Mouse (Mus musculus) ES-Bruce4 (cell line): Measurements from ENCODE around the gene Paqr3. TPM values are rescaled to one million over a fixed set of nuclear protein-coding genes. Genes with fewer than 3 reads are reported as not detected.

Experiments
- H3K27ac ChIP-seq: 2 replicates; pipeline ENCODE4 v1.5.1; 2012; ENCODE audit warnings: low read length, inconsistent platforms; ENCODE audit not compliant: insufficient read depth
- H3K27me3 ChIP-seq: 2 replicates; pipeline ENCODE4 v1.6.1; 2012; ENCODE audit warnings: mild to moderate bottlenecking, low read length, inconsistent platforms; ENCODE audit not compliant: control insufficient read depth, poor library complexity, insufficient read depth, severe bottlenecking
- H3K36me3 ChIP-seq: 2 replicates; pipeline ENCODE4 v1.6.1; 2012; ENCODE audit warnings: inconsistent platforms, mild to moderate bottlenecking, low read length, moderate library complexity; ENCODE audit not compliant: control insufficient read depth, poor library complexity, insufficient read depth, severe bottlenecking
- H3K4me1 ChIP-seq: one replicate; pipeline ENCODE4 v1.8.1; 2011; ENCODE audit warnings: low read length; ENCODE audit not compliant: control insufficient read depth, insufficient read depth
- H3K4me3 ChIP-seq: 2 replicates; pipeline ENCODE4 v1.5.1; 2011; ENCODE audit warnings: low read depth, mild to moderate bottlenecking, low read length
- H3K9ac ChIP-seq: 2 replicates; pipeline ENCODE4 v1.6.1; 2012; ENCODE audit warnings: low read depth, mild to moderate bottlenecking, inconsistent platforms; ENCODE audit not compliant: poor library complexity, severe bottlenecking
- H3K9me3 ChIP-seq: replicated peaks from 2 replicates; pipeline ENCODE4 v1.6.1; 2012; ENCODE audit warnings: mild to moderate bottlenecking, low read length, inconsistent platforms; ENCODE audit not compliant: control insufficient read depth, poor library complexity, insufficient read depth, severe bottlenecking
- CTCF ChIP-seq: IDR thresholded peaks from one replicate; pipeline ENCODE4 v1.8.1; 2011; ENCODE audit warnings: low read depth, low read length
- EP300 ChIP-seq: IDR thresholded peaks from 2 replicates; pipeline ENCODE4 v1.6.1; 2011; ENCODE audit warnings: low read depth, low read length; ENCODE audit not compliant: insufficient read depth
- POLR2A ChIP-seq: IDR thresholded peaks from one replicate; pipeline ENCODE4 v1.8.1; 2011; ENCODE audit warnings: low read length; ENCODE audit not compliant: insufficient read depth
- polyA plus RNA-seq: library from polyadenylated mRNA; stranded (reverse); fragments of >200 nt; gene quantifications from 2 replicates; pipeline ENCODE4 v1.2.4, GENCODE M21; 2011; ENCODE audit warnings: low read depth; ENCODE audit not compliant: missing spikeins, insufficient read depth, insufficient read length

Gene Paqr3
- polyA plus RNA-seq, 1 experiment = 13.4 TPM

DNA sequence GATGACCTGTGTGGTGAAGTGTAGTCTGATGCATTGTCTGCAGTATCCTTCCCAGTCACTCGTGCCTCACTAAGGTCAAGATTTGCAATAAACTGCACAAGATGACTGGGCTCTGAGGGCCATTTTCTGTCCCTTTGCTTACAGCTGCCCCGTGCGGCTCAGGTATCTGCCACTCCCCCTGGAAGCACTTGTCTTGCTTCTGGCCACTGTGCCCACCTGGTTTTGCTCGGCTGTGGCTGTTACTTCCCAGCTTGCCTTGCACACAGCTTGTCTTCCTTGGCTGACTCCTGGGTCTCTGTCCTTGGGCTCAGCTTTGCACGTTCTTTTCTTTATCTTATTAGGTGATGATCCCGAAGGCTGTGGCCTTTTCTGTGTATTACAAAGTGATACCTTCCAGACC is 27.7 kb downstream of the Paqr3 start:
- Histone ChIP-seq H3K9ac (no peak overlapping the region), H3K36me3 (no peaks in the 10 kb centered on the region)

GRCm38 (mm10) chr5:97081481-97081880 is 29.9 kb downstream of the Paqr3 start:
- H3K27me3 ChIP-seq = no peaks in the 10 kb centered on the region
- TF ChIP-seq EP300 = no peak
- no peak for TF ChIP-seq POLR2A
- no peak for TF ChIP-seq CTCF
- H3K9me3 ChIP-seq = no peaks in the 10 kb centered on the region
- no peaks in the 10 kb centered on the region for H3K4me1 ChIP-seq
- no peak overlapping the region for H3K27ac ChIP-seq
- H3K9ac ChIP-seq = no peak overlapping the region
- no peaks in the 10 kb centered on the region for H3K36me3 ChIP-seq
- no peak overlapping the region for H3K4me3 ChIP-seq

More for the DNA sequence above, 27.7 kb downstream of the Paqr3 start:
- no peaks in the 10 kb centered on the region for H3K9me3 ChIP-seq
- H3K27ac ChIP-seq = no peak overlapping the region
- peaks cover 2% of the 10 kb centered on the region for H3K4me1 ChIP-seq
- no peak overlapping the region for H3K4me3 ChIP-seq
- no peaks in the 10 kb centered on the region for H3K27me3 ChIP-seq
- no peak for TF ChIP-seq POLR2A
- no peak for TF ChIP-seq EP300
- no peak for TF ChIP-seq CTCF

DNA sequence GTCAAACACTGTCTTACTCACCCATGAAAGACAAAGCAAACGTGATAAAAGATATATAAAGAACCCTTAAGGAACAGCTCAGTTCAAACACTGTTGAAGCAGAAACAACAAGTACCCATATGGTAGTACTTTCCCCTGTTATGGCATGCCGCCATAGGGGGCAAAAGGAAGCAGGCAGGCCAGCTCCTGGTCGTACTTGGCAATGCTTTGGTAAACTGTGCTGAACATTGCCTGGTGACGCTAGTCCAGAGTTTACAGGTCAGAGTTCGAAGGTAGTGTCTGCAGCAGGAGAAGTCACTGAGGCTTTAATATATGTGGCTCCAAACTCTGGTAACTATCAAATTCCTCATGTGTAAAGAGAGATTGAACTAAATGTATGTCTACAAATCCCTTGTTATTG is 32.8 kb downstream of the Paqr3 start:
- Histone ChIP-seq H3K4me1 (no peaks in the 10 kb centered on the region), H3K27ac (no peak overlapping the region), H3K9ac (no peak overlapping the region), H3K27me3 (no peaks in the 10 kb centered on the region), H3K9me3 (no peaks in the 10 kb centered on the region), H3K4me3 (no peak overlapping the region), H3K36me3 (no peaks in the 10 kb centered on the region)
- no peak for TF ChIP-seq EP300
- no peak for TF ChIP-seq POLR2A
- TF ChIP-seq CTCF = no peak

DNA sequence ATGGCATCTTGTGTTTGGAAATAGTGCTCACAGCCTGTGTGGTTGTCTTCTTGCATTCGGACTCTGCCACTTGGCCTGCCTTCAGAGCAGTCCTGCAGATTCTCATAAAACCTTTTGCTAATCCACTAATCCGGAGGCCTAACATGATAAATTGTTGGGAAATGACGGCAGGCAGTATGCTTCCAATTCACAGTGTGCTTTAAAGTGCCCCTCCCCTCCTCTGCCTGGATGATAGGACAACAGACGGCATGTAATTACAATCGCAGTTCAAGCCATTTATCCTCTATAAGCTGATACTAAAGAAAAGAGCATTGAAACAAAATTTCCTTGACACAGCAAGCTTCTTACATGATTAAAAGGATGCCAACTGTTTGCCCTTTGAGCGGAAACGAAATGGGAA is 33.7 kb downstream of the Paqr3 start:
- no peaks in the 10 kb centered on the region for H3K9me3 ChIP-seq
- no peak overlapping the region for H3K9ac ChIP-seq
- no peaks in the 10 kb centered on the region for H3K4me1 ChIP-seq
- no peak for TF ChIP-seq EP300
- H3K27me3 ChIP-seq = no peaks in the 10 kb centered on the region
- no peak overlapping the region for H3K27ac ChIP-seq
- no peaks in the 10 kb centered on the region for H3K36me3 ChIP-seq
- no peak overlapping the region for H3K4me3 ChIP-seq

DNA sequence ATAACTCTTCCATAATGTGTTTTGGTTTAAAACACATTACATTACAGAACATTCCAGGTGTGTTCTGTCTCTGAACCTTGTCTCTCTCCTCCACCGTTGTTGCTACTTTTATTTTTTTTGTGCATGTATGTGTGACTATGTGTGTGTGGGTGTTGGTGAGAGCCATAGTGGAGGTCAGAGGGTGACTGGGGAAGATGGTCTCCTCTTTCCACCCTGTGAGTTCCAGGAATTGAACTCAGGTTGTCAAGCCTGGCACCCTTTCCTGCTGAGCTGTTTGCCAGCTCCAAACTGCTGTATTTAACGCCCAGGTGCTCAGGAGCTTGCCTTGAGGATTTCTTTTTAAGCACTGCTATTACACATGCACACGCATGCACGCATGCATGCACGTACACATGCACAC is 35.2 kb downstream of the Paqr3 start:
- H3K36me3 ChIP-seq = no peaks in the 10 kb centered on the region
- H3K9ac ChIP-seq = no peak overlapping the region
- no peaks in the 10 kb centered on the region for H3K27me3 ChIP-seq
- no peaks in the 10 kb centered on the region for H3K4me1 ChIP-seq
- H3K4me3 ChIP-seq = no peak overlapping the region
- H3K27ac ChIP-seq = no peak overlapping the region
- no peak for TF ChIP-seq EP300
- TF ChIP-seq CTCF = no peak
- TF ChIP-seq POLR2A = no peak
- no peaks in the 10 kb centered on the region for H3K9me3 ChIP-seq

GRCm38 (mm10) chr5:97075476-97076151 is 35.8 kb downstream of the Paqr3 start:
- no peak overlapping the region for H3K9ac ChIP-seq
- H3K4me1 ChIP-seq = no peaks in the 10 kb centered on the region
- no peaks in the 10 kb centered on the region for H3K9me3 ChIP-seq
- H3K27me3 ChIP-seq = no peaks in the 10 kb centered on the region
- no peak for TF ChIP-seq CTCF
- no peak for TF ChIP-seq POLR2A
- no peak for TF ChIP-seq EP300
- H3K36me3 ChIP-seq = no peaks in the 10 kb centered on the region
- no peak overlapping the region for H3K27ac ChIP-seq
- H3K4me3 ChIP-seq = no peak overlapping the region
